Mouse (Mus musculus) hindbrain, embryonic 11.5 days (tissue): ENCODE measurements around the gene Lrrc55. TPM values are rescaled to one million over a fixed set of nuclear protein-coding genes. Genes with fewer than 3 reads are reported as not detected.

Experiments
- ATAC-seq: fragments of 200-750 bp; cut with Nextera tagmentation; 2 replicates; pipeline ENCODE4 v1.8.0; 2017; ENCODE audit warnings: mild to moderate bottlenecking, moderate TSS enrichment, moderate library complexity; ENCODE audit not compliant: low FRiP score
- DNase-seq: peaks from one replicate; pipeline ENCODE4 v3.0.0-alpha.2; 2015; ENCODE audit warnings: low spot score
- H3K27ac ChIP-seq: fragments of 300-500 bp; sonication (generic); 2 replicates; pipeline ENCODE4 v1.5.1; 2014; ENCODE audit warnings: mild to moderate bottlenecking, low read depth, low read length
- H3K27me3 ChIP-seq: fragments of 300-500 bp; sonication (generic); 2 replicates; pipeline ENCODE4 v1.6.1; 2014; ENCODE audit warnings: mild to moderate bottlenecking, low read length, moderate library complexity, mixed read lengths; ENCODE audit not compliant: control insufficient read depth, insufficient read depth
- H3K36me3 ChIP-seq: fragments of 300-500 bp; sonication (generic); 2 replicates; pipeline ENCODE4 v1.6.1; 2014; ENCODE audit warnings: mild to moderate bottlenecking, low read length, moderate library complexity, mixed read lengths; ENCODE audit not compliant: control insufficient read depth, insufficient read depth
- H3K4me1 ChIP-seq: fragments of 300-500 bp; sonication (generic); replicated peaks from 2 replicates; pipeline ENCODE4 v1.6.1; 2014; ENCODE audit warnings: low read length, mixed read lengths; ENCODE audit not compliant: control insufficient read depth, insufficient read depth
- H3K4me2 ChIP-seq: fragments of 300-500 bp; sonication (generic); replicated peaks from 2 replicates; pipeline ENCODE4 v1.6.1; 2014; ENCODE audit warnings: mild to moderate bottlenecking, low read depth, low read length
- H3K4me3 ChIP-seq: fragments of 300-500 bp; sonication (generic); 2 replicates; pipeline ENCODE4 v1.5.1; 2014; ENCODE audit warnings: low read depth, low read length
- H3K9ac ChIP-seq: fragments of 300-500 bp; sonication (generic); 2 replicates; pipeline ENCODE4 v1.6.1; 2014; ENCODE audit warnings: low read depth, low read length
- H3K9me3 ChIP-seq: fragments of 300-500 bp; sonication (generic); 2 replicates; pipeline ENCODE4 v1.6.1; 2016; ENCODE audit warnings: low read length; ENCODE audit not compliant: control insufficient read depth
- WGBS: fragments of 180-500 bp; shearing (Covaris S2); extraction: QIAGEN DNeasy Blood & Tissue Kit; methylation state at CpG from one replicate; pipeline ENCODE4 v1.1.7; 2014; 5-methylcytosine and 5-hydroxymethylcytosine counted together
- polyA plus RNA-seq: library from polyadenylated mRNA; unstranded; fragments of >200 nt; fragmentation: Nextera tagmentation; extraction: Ambion mirVana; gene quantifications from 2 replicates; pipeline ENCODE4 v1.2.1, GENCODE M21; 2014

Lrrc55 gene
- polyA plus RNA-seq, 1 experiment from 2014 or later, result 1.1 TPM

GRCm38 (mm10) chr2:85224221-85225179, 27.5 kb upstream of the Lrrc55 start:
- 57% methylated on average over 17 of the region's 17 CpGs for WGBS
- no peaks in the 10 kb centered on the region for H3K9me3 ChIP-seq
- no peaks in the 10 kb centered on the region for H3K27me3 ChIP-seq
- no peak overlapping the region for H3K9ac ChIP-seq
- no peak for ATAC-seq
- no peak overlapping the region for H3K27ac ChIP-seq
- no peaks in the 10 kb centered on the region for H3K4me1 ChIP-seq
- no peak overlapping the region for H3K4me3 ChIP-seq
- no peak overlapping the region for H3K4me2 ChIP-seq
- H3K36me3 ChIP-seq, result no peaks in the 10 kb centered on the region
- no peak for DNase-seq

- H3K4me2 ChIP-seq, result no peak overlapping the region
- no peaks in the 10 kb centered on the region for H3K4me1 ChIP-seq
- H3K9me3 ChIP-seq, result no peaks in the 10 kb centered on the region
- H3K9ac ChIP-seq, result no peak overlapping the region
- DNase-seq, result no peak
- no peaks in the 10 kb centered on the region for H3K36me3 ChIP-seq
- H3K4me3 ChIP-seq, result no peak overlapping the region
- no peak overlapping the region for H3K27ac ChIP-seq
- no peaks in the 10 kb centered on the region for H3K27me3 ChIP-seq
- no peak for ATAC-seq
Measured at GRCm38 (mm10) chr2:85216606-85217005, 19.6 kb upstream of the Lrrc55 start.

GRCm38 (mm10) chr2:85213746-85214145, 16.7 kb upstream of the Lrrc55 start:
- Histone ChIP-seq H3K27me3 (no peaks in the 10 kb centered on the region), H3K27ac (no peak overlapping the region), H3K4me1 (no peaks in the 10 kb centered on the region), H3K9me3 (no peaks in the 10 kb centered on the region), H3K36me3 (no peaks in the 10 kb centered on the region), H3K9ac (no peak overlapping the region), H3K4me2 (no peak overlapping the region), H3K4me3 (no peak overlapping the region)
- DNase-seq (no peak), ATAC-seq (no peak)
- 89% methylated on average over 2 of the region's 2 CpGs for WGBS

DNA sequence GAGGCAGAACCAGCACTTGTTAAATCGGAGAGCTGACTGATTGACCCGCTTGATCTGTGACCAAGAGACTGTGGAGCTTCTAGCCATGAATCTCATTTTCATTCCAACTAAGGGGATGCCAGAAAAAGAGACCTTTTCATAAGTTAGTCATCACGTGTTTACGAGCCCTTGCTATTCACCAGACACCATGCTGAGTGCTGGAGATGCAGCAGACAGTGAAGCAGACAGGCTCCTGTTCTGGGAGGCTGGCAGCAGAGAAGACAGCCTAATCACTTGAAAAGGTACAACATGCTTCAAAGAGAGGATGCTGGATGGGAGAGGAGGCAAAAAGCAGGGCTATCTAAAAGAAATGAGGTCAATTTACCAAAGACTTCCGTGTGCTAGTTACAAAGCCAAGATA, 12.3 kb upstream of the Lrrc55 start:
- Histone ChIP-seq H3K4me1 (no peaks in the 10 kb centered on the region), H3K27me3 (no peaks in the 10 kb centered on the region), H3K9ac (no peak overlapping the region), H3K9me3 (no peaks in the 10 kb centered on the region), H3K4me2 (no peak overlapping the region), H3K27ac (no peak overlapping the region), H3K36me3 (no peaks in the 10 kb centered on the region), H3K4me3 (no peak overlapping the region)
- 72% methylated on average over 5 of the region's 5 CpGs for whole genome bisulfite sequencing
- DNase-seq (no peak), ATAC-seq (no peak)

DNA sequence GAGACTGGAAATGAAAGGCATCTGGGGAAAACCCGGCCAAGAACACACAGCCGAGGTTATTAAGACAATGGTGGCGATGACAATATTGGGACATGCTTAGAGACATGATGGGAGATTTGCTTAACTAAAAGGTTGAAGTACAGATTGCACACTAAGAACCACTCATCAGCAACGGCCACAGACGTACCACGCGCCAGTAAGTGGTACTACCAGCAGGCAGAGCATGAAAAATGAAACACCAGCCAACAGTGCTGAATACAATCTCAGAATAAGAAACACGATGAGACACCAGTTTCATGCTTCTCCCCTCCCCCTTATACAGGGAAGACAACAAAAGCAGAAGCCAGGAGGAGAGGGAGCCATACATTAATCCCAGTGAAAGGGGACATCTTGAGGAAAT, 8.2 kb upstream of the Lrrc55 start:
- Histone ChIP-seq H3K36me3 (no peaks in the 10 kb centered on the region), H3K27me3 (no peaks in the 10 kb centered on the region), H3K4me3 (no peak overlapping the region), H3K4me1 (no peaks in the 10 kb centered on the region), H3K4me2 (no peak overlapping the region), H3K9ac (no peak overlapping the region), H3K9me3 (no peaks in the 10 kb centered on the region), H3K27ac (no peak overlapping the region)
- 85% methylated on average over 8 of the region's 8 CpGs for WGBS
- no peak for ATAC-seq
- DNase-seq, result no peak

DNA sequence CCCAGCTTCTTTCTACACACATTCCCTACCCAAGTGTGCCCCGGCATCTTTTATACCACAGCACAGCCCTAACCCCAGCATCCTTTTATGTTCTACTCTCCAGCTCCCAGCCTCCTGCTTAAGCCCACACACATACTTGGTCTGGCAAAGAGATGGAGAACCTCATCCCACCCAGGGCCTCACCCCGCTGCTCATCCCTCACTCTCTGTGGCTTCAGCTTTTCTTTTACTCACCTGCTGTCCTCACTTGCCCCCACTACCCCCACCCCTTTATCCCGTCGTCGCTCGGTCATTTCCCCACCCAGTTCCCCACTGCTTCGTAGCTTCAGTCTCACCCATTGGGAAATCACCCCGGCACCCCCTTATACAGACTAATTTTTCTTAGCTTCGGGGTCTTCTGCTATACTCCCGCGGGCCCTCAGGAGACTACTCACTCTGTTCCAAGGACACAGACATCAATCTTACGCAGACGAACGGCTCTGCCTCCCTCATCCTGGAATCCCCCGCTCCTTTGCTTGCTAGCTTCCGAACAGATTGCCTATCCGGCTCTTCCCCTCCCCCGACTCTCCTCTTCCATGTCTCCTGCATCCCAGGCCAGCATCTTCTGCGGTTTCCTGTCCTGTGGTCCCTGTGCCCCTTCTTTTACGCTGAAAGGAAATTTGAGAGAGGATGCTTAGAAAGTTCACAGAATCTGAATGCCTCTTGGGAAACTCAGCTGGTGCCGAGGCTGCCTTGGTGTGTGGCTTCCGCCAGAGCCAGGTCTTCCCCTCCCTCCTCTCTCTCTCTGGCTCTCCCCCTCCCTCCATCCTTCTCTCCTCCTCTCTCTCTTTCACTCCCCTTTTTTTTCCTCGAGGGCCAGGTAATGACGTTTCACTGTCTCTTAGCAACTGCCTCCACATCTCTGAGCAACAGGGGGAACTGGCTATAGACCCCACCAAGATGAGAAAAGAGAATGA, 1.3 kb upstream of the Lrrc55 start:
- no peaks in the 10 kb centered on the region for H3K27me3 ChIP-seq
- no peaks in the 10 kb centered on the region for H3K9me3 ChIP-seq
- peak overlapping the region; percentile 64 for H3K4me2 ChIP-seq
- no peak overlapping the region for H3K27ac ChIP-seq
- H3K4me1 ChIP-seq, result no peaks in the 10 kb centered on the region
- peak overlapping the region; percentile 37; the same call in 1 of the 2 replicates for H3K9ac ChIP-seq
- peak overlapping the region; percentile 34 for H3K4me3 ChIP-seq
- 2% methylated on average over 24 of the region's 24 CpGs for WGBS
- DNase-seq (peak; percentile 47), ATAC-seq (peak; percentile 82)
- no peaks in the 10 kb centered on the region for H3K36me3 ChIP-seq

GRCm38 (mm10) chr2:85194566-85194965, 2.4 kb downstream of the Lrrc55 start:
- H3K4me3 ChIP-seq, result no peak overlapping the region
- H3K4me2 ChIP-seq, result no peak overlapping the region
- no peaks in the 10 kb centered on the region for H3K36me3 ChIP-seq
- H3K9me3 ChIP-seq, result no peaks in the 10 kb centered on the region
- WGBS, result 38% methylated on average over 1 of the region's 1 CpGs
- ATAC-seq (no peak), DNase-seq (no peak)
- no peak overlapping the region for H3K9ac ChIP-seq
- no peaks in the 10 kb centered on the region for H3K4me1 ChIP-seq
- H3K27ac ChIP-seq, result no peak overlapping the region
- H3K27me3 ChIP-seq, result no peaks in the 10 kb centered on the region

DNA sequence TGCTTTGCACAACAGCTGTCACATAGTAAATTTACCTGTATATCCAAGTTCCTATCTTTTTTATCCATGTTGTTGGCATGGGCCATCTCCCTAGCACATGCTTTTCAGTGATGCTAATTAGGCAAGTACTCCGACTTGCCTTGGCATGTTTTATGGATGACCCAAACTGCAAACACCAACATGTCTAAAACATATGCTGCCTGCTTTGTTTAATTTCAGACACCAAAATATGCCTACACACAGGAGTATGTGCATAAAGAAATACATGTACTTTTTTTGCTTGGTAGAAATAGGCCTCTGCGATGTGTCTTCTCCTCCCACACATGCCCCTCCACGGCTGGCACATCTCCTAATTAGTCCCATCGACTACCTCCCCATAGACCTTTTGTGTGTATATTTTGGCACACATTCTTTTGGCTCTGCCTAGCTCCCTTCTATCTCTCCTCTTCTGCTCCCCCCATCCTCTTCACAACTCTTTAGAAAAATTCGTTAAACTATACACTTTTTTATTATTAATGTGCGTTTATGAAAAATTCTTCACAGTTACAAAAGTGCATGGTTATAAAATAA, 9.3 kb downstream of the Lrrc55 start:
- no peaks in the 10 kb centered on the region for H3K27me3 ChIP-seq
- no peaks in the 10 kb centered on the region for H3K36me3 ChIP-seq
- H3K4me1 ChIP-seq, result no peaks in the 10 kb centered on the region
- no peak overlapping the region for H3K27ac ChIP-seq
- no peak overlapping the region for H3K9ac ChIP-seq
- no peak overlapping the region for H3K4me3 ChIP-seq
- no peaks in the 10 kb centered on the region for H3K9me3 ChIP-seq
- H3K4me2 ChIP-seq, result no peak overlapping the region
- WGBS, result 93% methylated on average over 6 of the region's 6 CpGs
- no peak for ATAC-seq
- DNase-seq, result no peak
